Mouse (Mus musculus): ENCODE data around the gene 9230104L09Rik. TPM values are rescaled to one million over a fixed set of nuclear protein-coding genes. Genes with fewer than 3 reads are reported as not detected.
A peak's percentile ranks its signal among the peaks of the same experiment; 100 is the strongest.

Gene 9230104L09Rik
- total and polyA plus RNA-seq, 3 experiments = not detected

GRCm38 (mm10) chr2:148875335-148875811, 10.5 kb upstream of the 9230104L09Rik start, which contains the start of gene Cst3:
Gene Cst3 (minus strand): TSS chr2:148875692.
- H3K36me3 ChIP-seq (replicated peaks) = peaks cover 37% of the 10 kb centered on the region
- ATAC-seq (ENCODE audit: extremely low read depth, insufficient number of reproducible peaks, low FRiP score, poor library complexity, severe bottlenecking) (peak; percentile 91), DNase-seq (ENCODE audit: low spot score) (peak; percentile 80)
- TF ChIP-seq GATA1 (IDR thresholded peaks at IDR 0.05; ENCODE audit: borderline replicate concordance, low read length) = no peak
- TF ChIP-seq POLR2AphosphoS5 (IDR thresholded peaks at IDR 0.05; ENCODE audit: insufficient replicate concordance, low read depth, low read length) = no peak
- TF ChIP-seq GATA2 (IDR thresholded peaks at IDR 0.05; ENCODE audit: borderline replicate concordance, low read depth, low read length) = no peak
- no peak for TF ChIP-seq TAL1 (conservative IDR thresholded peaks at IDR 0.05; ENCODE audit: low read depth, low read length)
- no peak for TF ChIP-seq CTCF (IDR thresholded peaks at IDR 0.05; ENCODE audit: low read depth, low read length)
- peaks cover 34% of the 10 kb centered on the region for H3K4me1 ChIP-seq (ENCODE audit: insufficient read depth, low read depth, low read length)
- peaks cover 11% of the 10 kb centered on the region for H3K27me3 ChIP-seq (ENCODE audit: insufficient read depth, low read length)
- peak within 1 kb of the TSS; percentile 97 for H3K4me3 ChIP-seq (ENCODE audit: low read depth, low read length)
- no peaks in the 10 kb centered on the region for H3K9me3 ChIP-seq (replicated peaks)

- TF ChIP-seq CTCF (IDR thresholded peaks at IDR 0.05; ENCODE audit: low read depth, low read length) = no peak
- TF ChIP-seq POLR2AphosphoS5 (IDR thresholded peaks at IDR 0.05; ENCODE audit: insufficient replicate concordance, low read depth, low read length) = no peak
- TF ChIP-seq GATA2 (IDR thresholded peaks at IDR 0.05; ENCODE audit: borderline replicate concordance, low read depth, low read length) = no peak
- no peak for TF ChIP-seq GATA1 (IDR thresholded peaks at IDR 0.05; ENCODE audit: borderline replicate concordance, low read length)
- TF ChIP-seq TAL1 (conservative IDR thresholded peaks at IDR 0.05; ENCODE audit: low read depth, low read length) = no peak
- H3K9me3 ChIP-seq (replicated peaks) = no peaks in the 10 kb centered on the region
- DNase-seq (ENCODE audit: low spot score) (peak; percentile 11), ATAC-seq (ENCODE audit: extremely low read depth, insufficient number of reproducible peaks, low FRiP score, poor library complexity, severe bottlenecking) (peak; percentile 32)
- peaks cover 11% of the 10 kb centered on the region for H3K27me3 ChIP-seq (ENCODE audit: insufficient read depth, low read length)
- H3K36me3 ChIP-seq (replicated peaks) = peaks cover 37% of the 10 kb centered on the region
- H3K4me3 ChIP-seq (ENCODE audit: low read depth, low read length) = peak overlapping the region; percentile 97
- peaks cover 34% of the 10 kb centered on the region for H3K4me1 ChIP-seq (ENCODE audit: insufficient read depth, low read depth, low read length)
Observed at GRCm38 (mm10) chr2:148874617-148875334, 9.9 kb upstream of the 9230104L09Rik start.

- H3K36me3 ChIP-seq (replicated peaks) = peaks cover 37% of the 10 kb centered on the region
- TF ChIP-seq TAL1 (conservative IDR thresholded peaks at IDR 0.05; ENCODE audit: low read depth, low read length) = no peak
- no peak for TF ChIP-seq CTCF (IDR thresholded peaks at IDR 0.05; ENCODE audit: low read depth, low read length)
- no peak for TF ChIP-seq POLR2AphosphoS5 (IDR thresholded peaks at IDR 0.05; ENCODE audit: insufficient replicate concordance, low read depth, low read length)
- TF ChIP-seq GATA1 (IDR thresholded peaks at IDR 0.05; ENCODE audit: borderline replicate concordance, low read length) = no peak
- no peak for TF ChIP-seq GATA2 (IDR thresholded peaks at IDR 0.05; ENCODE audit: borderline replicate concordance, low read depth, low read length)
- no peak for ATAC-seq (ENCODE audit: extremely low read depth, insufficient number of reproducible peaks, low FRiP score, poor library complexity, severe bottlenecking)
- peak overlapping the region; percentile 97 for H3K4me3 ChIP-seq (ENCODE audit: low read depth, low read length)
- peaks cover 8% of the 10 kb centered on the region for H3K27me3 ChIP-seq (ENCODE audit: insufficient read depth, low read length)
- no peak for DNase-seq (ENCODE audit: low spot score)
- H3K9me3 ChIP-seq (replicated peaks) = no peaks in the 10 kb centered on the region
- H3K4me1 ChIP-seq (ENCODE audit: insufficient read depth, low read depth, low read length) = peaks cover 34% of the 10 kb centered on the region
Observed at GRCm38 (mm10) chr2:148874224-148874616, 9.4 kb upstream of the 9230104L09Rik start.

GRCm38 (mm10) chr2:148872860-148873259, 8.0 kb upstream of the 9230104L09Rik start:
- no peak for TF ChIP-seq CTCF (IDR thresholded peaks at IDR 0.05; ENCODE audit: low read depth, low read length)
- no peak for TF ChIP-seq GATA2 (IDR thresholded peaks at IDR 0.05; ENCODE audit: borderline replicate concordance, low read depth, low read length)
- ATAC-seq (ENCODE audit: extremely low read depth, insufficient number of reproducible peaks, low FRiP score, poor library complexity, severe bottlenecking) = no peak
- peaks cover 34% of the 10 kb centered on the region for H3K4me1 ChIP-seq (ENCODE audit: insufficient read depth, low read depth, low read length)
- H3K36me3 ChIP-seq (replicated peaks) = peaks cover 37% of the 10 kb centered on the region
- no peaks in the 10 kb centered on the region for H3K9me3 ChIP-seq (replicated peaks)
- DNase-seq (ENCODE audit: low spot score) = no peak
- no peak overlapping the region for H3K4me3 ChIP-seq (ENCODE audit: low read depth, low read length)
- no peaks in the 10 kb centered on the region for H3K27me3 ChIP-seq (ENCODE audit: insufficient read depth, low read length)

GRCm38 (mm10) chr2:148870526-148870925, 5.7 kb upstream of the 9230104L09Rik start:
- H3K36me3 ChIP-seq (replicated peaks) = peaks cover 37% of the 10 kb centered on the region
- no peak overlapping the region for H3K4me3 ChIP-seq (ENCODE audit: low read depth, low read length)
- H3K27me3 ChIP-seq (ENCODE audit: insufficient read depth, low read length) = no peaks in the 10 kb centered on the region
- ATAC-seq (ENCODE audit: extremely low read depth, insufficient number of reproducible peaks, low FRiP score, poor library complexity, severe bottlenecking) (no peak), DNase-seq (ENCODE audit: low spot score) (no peak)
- TF ChIP-seq GATA1 (IDR thresholded peaks at IDR 0.05; ENCODE audit: borderline replicate concordance, low read length) (no peak), CTCF (IDR thresholded peaks at IDR 0.05; ENCODE audit: low read depth, low read length) (no peak), GATA2 (IDR thresholded peaks at IDR 0.05; ENCODE audit: borderline replicate concordance, low read depth, low read length) (no peak), POLR2AphosphoS5 (IDR thresholded peaks at IDR 0.05; ENCODE audit: insufficient replicate concordance, low read depth, low read length) (no peak), TAL1 (conservative IDR thresholded peaks at IDR 0.05; ENCODE audit: low read depth, low read length) (no peak)
- H3K9me3 ChIP-seq (replicated peaks) = no peaks in the 10 kb centered on the region
- H3K4me1 ChIP-seq (ENCODE audit: insufficient read depth, low read depth, low read length) = peaks cover 24% of the 10 kb centered on the region

GRCm38 (mm10) chr2:148868959-148869358, 4.1 kb upstream of the 9230104L09Rik start:
- ATAC-seq (ENCODE audit: extremely low read depth, insufficient number of reproducible peaks, low FRiP score, poor library complexity, severe bottlenecking) (no peak), DNase-seq (ENCODE audit: low spot score) (no peak)
- peaks cover 2% of the 10 kb centered on the region; the same call in 1 of the 2 replicates for H3K27me3 ChIP-seq (ENCODE audit: insufficient read depth, low read length)
- no peaks in the 10 kb centered on the region for H3K9me3 ChIP-seq (replicated peaks)
- TF ChIP-seq GATA2 (IDR thresholded peaks at IDR 0.05; ENCODE audit: borderline replicate concordance, low read depth, low read length) = no peak
- no peak for TF ChIP-seq TAL1 (conservative IDR thresholded peaks at IDR 0.05; ENCODE audit: low read depth, low read length)
- no peak for TF ChIP-seq CTCF (IDR thresholded peaks at IDR 0.05; ENCODE audit: low read depth, low read length)
- no peak for TF ChIP-seq GATA1 (IDR thresholded peaks at IDR 0.05; ENCODE audit: borderline replicate concordance, low read length)
- TF ChIP-seq POLR2AphosphoS5 (IDR thresholded peaks at IDR 0.05; ENCODE audit: insufficient replicate concordance, low read depth, low read length) = no peak
- peaks cover 13% of the 10 kb centered on the region for H3K4me1 ChIP-seq (ENCODE audit: insufficient read depth, low read depth, low read length)
- peaks cover 33% of the 10 kb centered on the region for H3K36me3 ChIP-seq (replicated peaks)
- no peak overlapping the region for H3K4me3 ChIP-seq (ENCODE audit: low read depth, low read length)
